Mouse (Mus musculus) cortical plate, adult 2 months (tissue): ENCODE results near the gene Gm43518. TPM values are rescaled to one million over a fixed set of nuclear protein-coding genes. Genes with fewer than 3 reads are reported as not detected.

Experiments used
- H3K27ac ChIP-seq: fragments of 200-500 bp; 2 replicates; pipeline ENCODE4 v1.5.1; 2012; ENCODE audit warnings: low read length, control low read depth, inconsistent platforms; ENCODE audit not compliant: insufficient read depth
- H3K4me1 ChIP-seq: fragments of 200-500 bp; 2 replicates; pipeline ENCODE4 v1.6.1; 2011; ENCODE audit warnings: low read length; ENCODE audit not compliant: control insufficient read depth, insufficient read depth
- H3K4me3 ChIP-seq: fragments of 200-500 bp; 2 replicates; pipeline ENCODE4 v1.5.1; 2011; ENCODE audit warnings: mild to moderate bottlenecking, low read length, control low read depth; ENCODE audit not compliant: insufficient read depth
- CTCF ChIP-seq: fragments of 200-500 bp; IDR thresholded peaks from 2 replicates; pipeline ENCODE4 v1.5.1; 2011; ENCODE audit warnings: mild to moderate bottlenecking, control low read depth, low read length; ENCODE audit not compliant: insufficient read depth; ENCODE audit errors: extremely low read depth
- POLR2A ChIP-seq: fragments of 200-500 bp; IDR thresholded peaks from 2 replicates; pipeline ENCODE4 v1.6.1; 2011; ENCODE audit warnings: mild to moderate bottlenecking, low read length, control low read depth; ENCODE audit not compliant: insufficient read depth; ENCODE audit errors: extremely low read depth
- polyA plus RNA-seq: library from polyadenylated mRNA; depleted of rRNA; stranded (reverse); fragments of >200 nt; gene quantifications from 2 replicates; pipeline ENCODE4 v1.2.3, GENCODE M21; 2012

Gene Gm43518
- polyA plus RNA-seq, 1 experiment = 1.0 TPM

GRCm38 (mm10) chr5:123974616-123975111 is 47.4 kb downstream of the Gm43518 start:
- peak overlapping the region; percentile 80 for H3K4me3 ChIP-seq
- H3K27ac ChIP-seq = no peak overlapping the region
- peaks cover 6% of the 10 kb centered on the region for H3K4me1 ChIP-seq
- TF ChIP-seq CTCF = no peak
- TF ChIP-seq POLR2A = no peak

GRCm38 (mm10) chr5:123975668-123976180 is 48.5 kb downstream of the Gm43518 start:
- Histone ChIP-seq H3K27ac (no peak overlapping the region), H3K4me3 (peak overlapping the region; percentile 4; the same call in 1 of the 2 replicates), H3K4me1 (peaks cover 10% of the 10 kb centered on the region)
- no peak for TF ChIP-seq POLR2A
- TF ChIP-seq CTCF = no peak

- peaks cover 14% of the 10 kb centered on the region for H3K4me1 ChIP-seq
- TF ChIP-seq POLR2A (no peak), CTCF (no peak)
- H3K4me3 ChIP-seq = no peak overlapping the region
- H3K27ac ChIP-seq = no peak overlapping the region
Measured at GRCm38 (mm10) chr5:123977231-123977630, 50.0 kb downstream of the Gm43518 start.

GRCm38 (mm10) chr5:123978131-123978530 is 50.9 kb downstream of the Gm43518 start:
- Histone ChIP-seq H3K27ac (no peak overlapping the region), H3K4me1 (peaks cover 14% of the 10 kb centered on the region), H3K4me3 (no peak overlapping the region)
- no peak for TF ChIP-seq POLR2A
- no peak for TF ChIP-seq CTCF

- Histone ChIP-seq H3K4me1 (peaks cover 14% of the 10 kb centered on the region), H3K27ac (no peak overlapping the region), H3K4me3 (no peak overlapping the region)
- TF ChIP-seq POLR2A = no peak
- no peak for TF ChIP-seq CTCF
Measured at GRCm38 (mm10) chr5:123979221-123979979, 52.2 kb downstream of the Gm43518 start.

GRCm38 (mm10) chr5:123979980-123980369 is 52.8 kb downstream of the Gm43518 start:
- Histone ChIP-seq H3K4me3 (no peak overlapping the region), H3K4me1 (peaks cover 11% of the 10 kb centered on the region), H3K27ac (0 out of 2 replicates have a peak overlapping the region, but pooled peaks have one; percentile 24)
- TF ChIP-seq CTCF (no peak), POLR2A (no peak)

- TF ChIP-seq POLR2A (no peak), CTCF (no peak)
- H3K4me3 ChIP-seq = no peak overlapping the region
- H3K27ac ChIP-seq = peak overlapping the region; percentile 24
- H3K4me1 ChIP-seq = peaks cover 11% of the 10 kb centered on the region
Measured at GRCm38 (mm10) chr5:123980521-123981249, 53.5 kb downstream of the Gm43518 start.

- TF ChIP-seq CTCF (no peak), POLR2A (no peak)
- H3K4me3 ChIP-seq = no peak overlapping the region
- 0 out of 2 replicates have a peak overlapping the region, but pooled peaks have one; percentile 24 for H3K27ac ChIP-seq
- peaks cover 11% of the 10 kb centered on the region for H3K4me1 ChIP-seq
Measured at GRCm38 (mm10) chr5:123981250-123981554, 54.0 kb downstream of the Gm43518 start.

- Histone ChIP-seq H3K4me3 (no peak overlapping the region), H3K4me1 (peaks cover 11% of the 10 kb centered on the region), H3K27ac (no peak overlapping the region)
- no peak for TF ChIP-seq POLR2A
- TF ChIP-seq CTCF = no peak
Measured at GRCm38 (mm10) chr5:123982838-123983237, 55.6 kb downstream of the Gm43518 start.
